Mouse (Mus musculus): ENCODE data around the gene Ikzf1.

GRCm38 (mm10) chr11:11658834-11659233, 26.0 kb upstream of the Ikzf1 start:
- TF ChIP-seq CTCF (IDR thresholded peaks at IDR 0.05; ENCODE audit: control insufficient read depth, insufficient read depth, insufficient replicate concordance, low read depth, low read length) (no peak), POLR2A (IDR thresholded peaks at IDR 0.05; ENCODE audit: control insufficient read depth, low read depth, low read length) (no peak)

All from testis, adult 2 months (tissue).